Mouse (Mus musculus) adrenal gland, adult (tissue): ENCODE measurements around the gene Cyp2e1.
"Not testable (repeated sequence)": the region's sequence is repeated elsewhere in the genome, so short reads cannot be mapped to it uniquely, and the experiment has no call there.

ENCODE experiments used
- DNase-seq, 2 experiments: peaks; one replicate each; pipeline ENCODE4 v3.0.0; 2022 to 2023; ENCODE audit warnings: low spot score in 1 of 2; ENCODE audit not compliant: inconsistent age in 2 of 2

The Cyp2e1 gene

DNA sequence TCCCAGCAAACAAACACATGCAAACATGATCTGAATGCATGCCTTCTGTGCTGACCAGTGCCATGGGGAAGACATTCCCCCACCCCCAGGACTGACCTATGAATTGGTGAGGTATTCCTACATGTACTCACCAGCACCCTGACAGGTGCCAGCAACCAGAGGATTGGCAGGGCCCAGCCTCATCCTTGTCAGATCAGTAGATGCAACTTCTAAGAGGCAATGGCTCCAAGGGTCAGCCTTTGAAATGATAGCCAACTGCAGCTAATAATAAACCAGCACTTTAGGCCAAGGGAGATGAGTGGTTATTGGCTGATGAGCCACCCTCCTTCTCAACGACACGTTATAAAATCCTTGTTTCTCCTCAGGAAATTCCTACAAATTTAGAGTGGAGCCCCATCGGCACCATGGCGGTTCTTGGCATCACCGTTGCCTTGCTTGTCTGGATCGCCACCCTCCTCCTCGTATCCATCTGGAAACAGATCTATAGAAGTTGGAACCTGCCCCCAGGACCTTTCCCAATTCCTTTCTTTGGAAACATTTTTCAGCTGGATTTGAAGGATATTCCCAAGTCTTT, at the start of gene Cyp2e1:
TSS of gene Cyp2e1 (plus strand) at position 293 of the 574 bp plus-strand sequence.
- DNase-seq, result peak in 1 of 2 experiments; percentile 54

DNA sequence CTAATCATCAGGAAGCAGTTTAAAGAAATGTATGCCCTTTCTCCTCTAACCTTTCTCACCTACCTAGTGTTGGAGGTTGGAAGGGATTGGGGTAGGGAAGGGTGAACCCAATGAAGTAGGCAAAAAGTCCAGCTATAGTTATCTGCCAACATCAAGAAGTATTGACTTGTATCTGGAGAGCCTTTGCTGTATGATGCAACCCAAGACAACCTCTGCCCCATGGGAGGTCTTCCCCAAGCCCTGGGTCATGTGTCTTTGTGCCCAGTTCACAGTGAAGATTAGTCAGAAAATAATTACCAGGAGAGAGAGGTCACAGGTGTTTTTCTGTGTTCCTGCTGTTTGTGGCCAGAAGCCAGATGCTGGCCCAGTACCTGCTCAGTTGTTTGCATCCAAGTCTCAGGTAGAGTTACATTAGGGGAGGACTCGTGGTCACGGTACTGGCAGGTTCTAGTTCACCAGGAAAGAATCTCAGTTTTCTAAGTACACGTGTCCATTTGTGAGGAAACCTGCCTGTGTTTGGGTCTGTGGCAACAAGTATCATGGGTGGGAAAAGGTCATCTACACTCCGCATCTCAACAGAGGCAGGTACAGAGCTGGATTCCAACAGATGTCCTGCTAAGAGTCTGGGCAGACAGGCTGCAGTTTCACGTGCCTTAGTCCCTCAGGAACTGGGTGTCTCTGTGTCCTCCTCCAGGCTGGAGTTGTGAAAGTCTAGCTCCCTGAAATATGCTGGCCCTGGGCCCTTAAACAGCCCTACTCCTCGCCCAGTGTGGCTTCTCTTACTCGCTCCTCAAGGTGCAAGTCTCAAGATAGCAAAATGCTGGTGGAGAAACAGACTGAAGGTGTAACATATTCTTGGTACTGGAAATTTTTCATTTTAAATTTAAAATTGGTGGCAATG, 46.1 kb upstream of the Cyp2e1 start:
- peak in 1 of 2 experiments; percentile 60 for DNase-seq

GRCm38 (mm10) chr7:140721095-140721494, 42.4 kb upstream of the Cyp2e1 start:
- DNase-seq, result no peak

GRCm38 (mm10) chr7:140725558-140725957, 38.0 kb upstream of the Cyp2e1 start:
- no peak for DNase-seq

- no peak for DNase-seq
These were observed 30.4 kb upstream of the Cyp2e1 start for GRCm38 (mm10) chr7:140733162-140733561.

DNA sequence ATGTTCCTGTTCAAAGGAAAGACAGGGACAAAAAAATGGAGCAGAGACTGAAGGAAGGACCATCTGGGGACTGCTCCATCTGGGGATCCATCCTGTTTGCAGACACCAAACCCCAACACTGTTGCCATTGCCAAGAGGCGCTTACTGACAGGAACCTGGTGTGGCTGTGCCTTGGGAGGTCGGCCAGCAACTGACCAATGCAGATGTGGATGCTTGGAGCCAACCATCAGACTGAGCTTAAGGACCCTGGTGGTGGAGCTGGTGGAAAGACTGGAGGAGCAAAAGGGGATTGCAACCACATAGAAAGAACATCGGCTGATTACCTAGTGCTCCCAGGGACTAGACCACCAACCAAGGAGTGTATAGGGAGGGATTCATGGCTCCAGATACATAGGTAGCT, 16.1 kb upstream of the Cyp2e1 start:
- DNase-seq, result no peak

DNA sequence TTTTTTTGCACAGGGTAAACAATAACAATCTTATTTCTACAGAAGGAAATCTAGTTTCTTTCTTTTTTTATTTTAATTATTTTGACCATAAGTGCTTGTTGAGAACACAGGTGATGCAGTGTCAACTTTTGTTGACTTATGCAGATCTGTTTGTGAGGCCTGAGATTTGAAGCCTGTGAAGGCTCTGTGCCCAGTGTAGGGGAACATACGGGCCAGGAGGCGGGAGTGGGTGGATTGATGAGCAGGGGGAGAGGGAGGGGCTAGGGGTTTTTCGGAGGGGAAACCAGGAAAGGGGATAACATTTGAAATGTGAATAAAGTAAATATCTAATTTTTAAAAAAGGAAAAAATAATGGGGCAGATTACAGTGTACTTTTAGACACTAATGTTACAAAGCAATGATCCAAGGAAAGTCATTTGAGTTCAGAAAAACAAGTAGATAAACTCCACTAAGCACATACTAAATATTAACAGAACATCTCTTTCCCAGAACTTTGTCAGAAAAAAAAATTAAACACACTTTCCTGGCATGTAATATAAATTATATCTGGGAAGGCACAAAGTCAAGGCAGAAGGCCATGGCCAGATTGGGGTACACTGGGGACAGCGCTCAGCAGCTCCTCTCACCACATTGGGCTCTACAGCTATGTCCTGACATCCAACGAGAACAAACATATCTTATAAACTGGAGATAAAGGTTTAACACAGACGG, 15.3 kb upstream of the Cyp2e1 start:
- no peak for DNase-seq

GRCm38 (mm10) chr7:140748827-140749160, 14.7 kb upstream of the Cyp2e1 start:
- peak in 1 of 2 experiments; percentile 20 for DNase-seq

DNA sequence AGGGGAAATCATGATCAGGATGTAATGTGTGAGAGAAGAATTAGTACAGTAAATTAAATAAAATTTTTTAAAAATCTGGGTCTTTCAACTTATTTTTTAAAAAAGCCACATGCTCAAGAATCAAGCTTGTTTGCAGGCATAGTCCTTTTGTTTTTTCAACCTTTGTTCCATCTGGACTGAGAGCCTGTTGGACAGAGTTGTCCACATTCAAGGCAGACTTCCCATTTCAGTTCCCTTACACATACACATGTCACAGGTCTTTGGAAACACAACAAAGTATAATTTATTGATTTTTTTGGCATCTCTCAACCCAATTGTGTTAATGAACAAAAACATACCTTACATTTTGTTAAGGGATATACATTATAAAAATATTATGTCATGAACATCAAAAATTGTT, 9.0 kb upstream of the Cyp2e1 start:
- DNase-seq, result peak in 1 of 2 experiments; percentile 15

DNA sequence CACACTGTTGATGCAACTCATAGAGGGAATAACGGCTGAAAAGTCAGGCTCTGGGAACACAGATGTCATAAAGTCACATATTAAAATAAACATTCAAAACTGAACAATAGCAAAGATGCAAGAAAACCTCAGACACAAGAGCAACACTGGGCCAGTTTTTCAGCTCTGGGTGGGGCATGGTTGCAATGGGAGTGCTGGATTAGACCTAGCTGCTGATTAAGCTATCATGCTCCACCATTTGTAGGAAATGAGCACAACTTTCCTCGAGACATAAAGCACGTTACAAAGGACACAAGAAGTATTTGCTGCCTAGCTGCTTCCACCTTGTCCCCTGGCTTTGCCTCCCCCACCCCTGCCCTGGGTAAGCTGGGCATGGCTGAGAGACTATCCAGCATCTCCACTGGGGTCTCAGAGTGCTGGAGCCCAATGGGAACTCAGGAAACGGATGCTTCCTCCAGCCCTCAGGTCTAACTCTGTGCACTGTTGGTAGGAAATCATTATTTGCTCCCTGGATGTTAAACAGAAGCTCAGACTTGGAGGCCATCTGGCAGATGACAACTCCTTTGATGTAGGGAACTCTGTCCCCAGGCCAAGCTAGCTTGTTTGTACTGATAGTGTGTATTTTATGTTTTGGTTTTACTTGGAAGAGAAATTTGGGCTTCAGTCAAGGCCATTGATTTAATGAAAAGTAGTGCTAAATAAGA, 7.2 kb upstream of the Cyp2e1 start:
- DNase-seq, result peak in 1 of 2 experiments; percentile 49

DNA sequence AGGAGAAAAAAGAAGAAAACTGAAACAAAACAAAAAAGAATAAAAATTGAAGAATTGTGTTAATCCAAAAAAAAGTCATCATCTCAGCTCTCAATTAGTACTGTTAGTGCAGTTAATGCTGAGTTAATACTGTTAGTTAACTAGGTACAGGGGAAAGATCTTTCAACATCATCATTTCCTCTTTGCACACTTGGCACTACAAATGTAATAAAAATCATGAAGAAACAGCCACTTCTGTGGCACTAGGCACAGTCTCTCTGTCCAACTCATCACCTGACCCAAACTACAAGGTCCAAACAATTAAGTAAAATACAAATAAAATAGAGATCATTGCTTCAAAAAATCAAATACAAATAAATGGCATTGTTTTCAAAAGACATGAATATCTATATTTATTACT, 2.9 kb upstream of the Cyp2e1 start:
- DNase-seq, result no peak

DNA sequence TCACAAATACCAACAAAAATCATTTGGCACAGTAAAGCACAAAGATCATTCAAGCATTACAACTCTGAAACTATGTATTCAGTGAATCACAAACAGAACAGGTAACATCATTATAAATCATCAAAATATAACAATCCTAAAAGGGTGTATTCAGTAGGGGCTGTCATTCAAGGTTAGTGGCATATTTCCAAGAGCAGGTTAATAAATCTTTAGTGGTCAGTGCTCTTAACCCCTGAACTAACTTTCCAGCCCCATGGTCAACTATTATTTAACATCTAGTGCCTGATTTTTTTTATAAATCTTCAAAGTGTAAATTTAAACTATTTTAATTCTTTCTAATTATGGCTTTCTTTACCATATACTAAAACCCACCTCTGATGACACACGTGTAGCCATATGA, 1.9 kb downstream of the Cyp2e1 start:
- not testable (repeated sequence) for DNase-seq

GRCm38 (mm10) chr7:140765888-140766739, 2.6 kb downstream of the Cyp2e1 start:
- DNase-seq, result peak in 1 of 2 experiments; percentile 33

- DNase-seq, result no peak
These were observed 17.0 kb downstream of the Cyp2e1 start for GRCm38 (mm10) chr7:140780548-140780947.

DNA sequence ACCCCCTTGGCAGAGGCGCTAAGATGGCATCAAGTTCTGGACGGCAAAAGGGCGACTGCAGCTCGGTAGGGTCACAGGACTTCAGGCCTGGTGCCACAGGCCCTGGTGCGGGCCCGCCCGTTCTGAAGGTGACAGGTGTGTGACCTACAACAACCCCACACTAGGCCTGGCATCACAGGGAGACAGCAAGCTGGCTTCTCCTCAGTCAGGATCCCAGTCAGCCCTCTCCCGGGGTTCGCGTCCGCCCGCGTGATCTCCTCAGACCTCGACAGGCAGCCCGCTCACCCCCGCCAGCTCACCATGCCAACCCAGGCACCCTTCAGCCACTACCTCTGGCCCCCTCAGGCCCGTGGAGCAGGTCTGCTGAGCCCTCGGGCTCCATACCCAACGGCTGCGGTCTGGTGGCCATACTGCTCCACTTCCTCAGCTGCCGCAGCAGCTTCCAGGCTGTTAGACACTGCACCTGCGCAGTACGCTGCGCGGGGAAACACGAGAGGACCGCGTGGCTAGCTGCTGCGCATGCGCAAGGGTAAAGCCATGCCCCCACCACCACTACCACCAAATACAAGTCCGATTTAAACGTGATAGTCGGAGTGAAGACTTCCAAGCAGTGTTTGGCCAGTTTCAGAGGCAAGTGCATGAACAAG, 24.0 kb downstream of the Cyp2e1 start, which contains the start of gene Syce1:
TSS of gene Syce1 (minus strand) at position 447 of the 647 bp plus-strand sequence.
- no peak for DNase-seq

DNA sequence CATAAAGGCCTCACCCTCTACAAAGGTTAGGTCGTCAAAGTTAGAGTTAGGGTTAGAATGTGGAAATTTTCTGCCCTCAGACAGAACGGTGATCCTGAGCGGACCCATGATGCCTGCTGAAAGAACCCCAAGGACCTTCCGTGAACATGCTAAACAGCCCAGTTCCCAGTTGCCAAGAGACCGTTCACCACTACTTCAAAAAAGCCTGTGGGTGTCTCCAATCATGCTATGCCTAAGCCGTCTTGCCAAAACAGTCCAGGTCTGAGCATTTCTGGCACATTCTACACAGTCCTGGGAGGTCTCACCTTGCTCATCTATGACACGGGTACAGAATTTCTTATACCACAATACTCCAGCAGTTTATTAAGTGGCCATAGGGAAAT, 24.5 kb downstream of the Cyp2e1 start:
- no peak for DNase-seq

DNA sequence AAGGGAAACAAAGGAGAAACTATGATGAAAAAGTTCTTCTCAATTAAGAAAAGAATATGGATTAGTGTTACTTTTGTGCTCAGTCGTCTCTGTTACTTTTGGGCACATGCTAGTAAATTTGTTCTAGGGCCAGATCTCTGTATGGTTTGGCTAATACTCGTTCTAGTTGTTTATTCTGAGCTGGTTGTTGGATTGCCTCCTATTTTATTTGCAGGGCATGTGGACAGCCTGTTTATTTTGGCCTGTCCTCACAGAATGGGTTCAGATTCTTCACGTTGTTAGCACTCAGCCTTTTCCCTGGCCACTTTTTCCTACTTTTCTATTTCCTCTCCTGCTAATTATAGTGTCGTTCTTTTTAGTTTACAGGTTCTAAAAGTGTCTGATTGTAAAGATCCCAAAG, 30.0 kb downstream of the Cyp2e1 start:
- DNase-seq, result no peak

GRCm38 (mm10) chr7:140797619-140798018, 34.1 kb downstream of the Cyp2e1 start:
- DNase-seq, result no peak

DNA sequence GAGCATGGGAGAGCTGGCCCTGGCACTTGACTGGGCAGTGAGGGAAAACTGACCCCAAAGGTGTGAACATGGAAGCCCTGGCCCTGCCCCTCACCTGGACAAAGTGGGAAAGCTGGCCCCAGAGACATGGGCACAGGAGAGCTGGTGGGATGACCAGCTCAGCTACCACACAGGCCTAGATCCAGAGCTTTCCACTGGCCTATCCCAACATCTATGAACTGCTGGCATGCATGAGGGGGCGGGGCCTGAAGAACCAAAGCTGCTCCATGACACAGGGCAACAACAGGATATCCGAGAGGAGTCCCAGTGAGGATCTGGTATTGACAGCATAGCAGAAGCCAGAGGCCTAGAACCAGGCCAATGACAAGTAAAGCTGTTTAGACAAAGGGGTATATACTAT, 34.7 kb downstream of the Cyp2e1 start:
- DNase-seq, result no peak

- DNase-seq, result no peak
These were observed 39.1 kb downstream of the Cyp2e1 start for GRCm38 (mm10) chr7:140802629-140803028.
